Mouse (Mus musculus): ENCODE data around the gene Tgtp2. TPM values are rescaled to one million over a fixed set of nuclear protein-coding genes. Genes with fewer than 3 reads are reported as not detected.

Gene Tgtp2
- total RNA-seq (2023) = 2.7 to 8.7 TPM (median 4.8 TPM) in 4 replicates

DNA sequence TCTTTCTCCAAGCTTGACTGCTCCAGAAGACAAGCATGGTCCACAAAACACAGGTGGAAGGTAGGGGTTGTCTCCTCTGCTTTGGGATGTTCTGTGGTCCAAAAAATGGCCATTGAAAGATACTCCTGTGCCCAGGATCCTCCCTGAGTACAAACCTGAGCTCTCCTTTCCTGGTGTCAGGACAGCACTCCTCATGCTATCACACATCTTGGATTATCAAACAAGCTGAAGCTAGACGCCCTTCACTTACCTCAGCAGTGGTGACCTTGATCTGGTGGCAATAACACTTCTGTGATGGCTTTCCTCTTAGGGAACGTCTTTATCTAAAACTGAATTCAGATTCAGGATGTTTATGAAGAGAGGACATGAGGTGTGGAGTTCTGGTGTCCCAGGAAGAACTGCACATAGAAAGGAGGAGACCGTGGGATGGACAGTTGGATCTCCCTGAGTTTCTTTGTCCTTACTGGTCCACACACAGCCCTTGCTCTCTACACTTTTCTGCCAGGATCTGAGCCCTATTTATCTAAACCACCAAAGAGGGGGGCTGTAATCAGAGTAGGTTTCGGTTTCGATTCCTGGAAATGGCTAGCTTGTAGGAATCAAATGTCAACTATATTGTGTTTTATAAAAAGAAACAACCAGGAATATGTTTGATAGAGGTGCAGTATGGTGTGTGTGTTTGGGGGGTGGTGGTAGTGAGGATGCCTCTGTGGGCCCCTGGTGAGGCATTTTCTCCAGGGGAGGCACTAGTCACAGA, at the start of gene Tgtp2:
Tgtp2 (minus strand) TSS at position 494 of the 757 bp plus-strand sequence.

GRCm38 (mm10) chr11:49076001-49076757, 12.2 kb upstream of the Tgtp2 start, which contains the start of gene Ifi47:
Gene Ifi47 (plus strand): TSS chr11:49076587.

DNA sequence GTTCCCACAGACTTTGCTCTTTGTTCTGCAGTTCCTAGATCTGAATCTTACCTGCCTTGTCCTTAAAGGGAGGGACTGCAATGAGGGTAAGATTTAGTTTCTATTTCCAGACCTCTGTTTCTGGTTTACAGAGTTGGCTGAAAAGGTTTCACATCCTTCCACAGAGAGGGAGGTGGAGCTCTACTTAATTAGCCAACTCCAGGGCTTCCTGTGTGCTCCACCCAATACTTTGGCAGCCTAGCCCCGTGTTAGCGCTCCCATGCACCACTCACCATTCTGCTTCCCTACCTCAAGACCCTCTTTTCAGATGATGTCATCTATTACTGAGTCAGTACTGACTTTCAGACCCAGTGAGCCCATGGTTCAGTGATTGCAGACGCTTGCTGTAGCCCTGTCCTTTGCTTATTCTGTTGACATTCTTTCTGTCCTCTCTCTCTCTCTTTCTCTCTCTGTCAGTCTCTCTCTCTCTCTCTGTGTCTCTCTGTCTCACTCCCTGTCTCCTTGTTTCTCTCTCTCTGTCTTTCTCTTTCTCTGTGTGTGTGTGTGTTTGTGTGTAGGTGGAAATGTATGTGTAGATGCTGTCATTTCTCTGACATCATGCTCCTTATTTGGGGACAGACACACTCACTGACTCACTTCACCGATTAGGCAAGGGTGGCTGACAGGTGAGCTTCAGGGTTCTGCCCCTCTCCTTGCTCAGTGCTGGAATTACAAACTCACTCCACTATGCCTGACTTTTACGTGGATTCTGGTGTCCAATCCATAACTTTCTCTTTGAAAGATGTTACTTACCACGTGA, 12.7 kb downstream of the Tgtp2 start, which contains the start of gene 9930111J21Rik2:
9930111J21Rik2 (minus strand) TSS at position 150 of the 799 bp plus-strand sequence.

Other genes starting within 250 kb of the Tgtp2 start
- 47.6 to 65.5 TPM (median 60.9 TPM) in 4 replicates for gene Trim41, start 246.9 kb downstream of the Tgtp2 start, total RNA-seq (2023)
- gene Trim7, start 238.1 kb downstream of the Tgtp2 start, total RNA-seq (2023) = 188 to 225 TPM (median 193 TPM) in 4 replicates
- gene Gm12184, start 237.6 kb downstream of the Tgtp2 start, total RNA-seq (2023) = 1.1 to 2.7 TPM (median 1.9 TPM) in 4 replicates
- gene Irgm1, start 192.5 kb downstream of the Tgtp2 start, total RNA-seq (2023) = 31.4 to 36.4 TPM (median 33.1 TPM) in 4 replicates
- gene Gm5431, start 162.0 kb downstream of the Tgtp2 start, total RNA-seq (2023) = 7.8 to 9.3 TPM (median 8.2 TPM) in 4 replicates
- 39.6 to 52.4 TPM (median 51.4 TPM) in 4 replicates for gene Psme2b, start 118.0 kb downstream of the Tgtp2 start, total RNA-seq (2023)
- gene Olfr56, start 85.3 kb downstream of the Tgtp2 start, total RNA-seq (2023) = 0.20 to 0.22 TPM (median 0.21 TPM) in 3 of 4 replicates, not detected in the other
- 85.4 to 97.4 TPM (median 92.0 TPM) in 4 replicates for gene 9930111J21Rik1, start 84.8 kb downstream of the Tgtp2 start, total RNA-seq (2023)
- 1.5 to 2.7 TPM (median 1.6 TPM) in 4 replicates for gene Gm12185, start 72.0 kb downstream of the Tgtp2 start, total RNA-seq (2023)
- gene Tgtp1, start 70.0 kb downstream of the Tgtp2 start, total RNA-seq (2023) = 0.75 to 2.1 TPM (median 1.5 TPM) in 4 replicates
- 113 to 124 TPM (median 119 TPM) in 4 replicates for gene 9930111J21Rik2, start 13.0 kb downstream of the Tgtp2 start, total RNA-seq (2023)
- 29.1 to 36.8 TPM (median 33.6 TPM) in 4 replicates for gene Ifi47, start 12.4 kb upstream of the Tgtp2 start, total RNA-seq (2023)
- not detected in 4 replicates for gene Olfr1396, start 50.7 kb upstream of the Tgtp2 start, total RNA-seq (2023)
- not detected in 4 replicates for gene Olfr1395, start 78.1 kb upstream of the Tgtp2 start, total RNA-seq (2023)
- gene Olfr1394, start 90.2 kb upstream of the Tgtp2 start, total RNA-seq (2023) = not detected in 4 replicates
- gene Btnl9, start 123.0 kb upstream of the Tgtp2 start, total RNA-seq (2023) = not detected in 4 replicates
- 140 to 150 TPM (median 144 TPM) in 4 replicates for gene Zfp62, start 139.1 kb upstream of the Tgtp2 start, total RNA-seq (2023)
- gene Mgat1, start 180.0 kb upstream of the Tgtp2 start, total RNA-seq (2023) = 152 to 167 TPM (median 157 TPM) in 4 replicates
- 0.66 to 2.0 TPM (median 0.83 TPM) in 4 replicates for gene Olfr1393, start 214.1 kb upstream of the Tgtp2 start, total RNA-seq (2023)
- gene Olfr1392, start 221.1 kb upstream of the Tgtp2 start, total RNA-seq (2023) = 0.63 TPM in 1 of 4 replicates, not detected in the others
- gene Olfr10, start 240.5 kb upstream of the Tgtp2 start, total RNA-seq (2023) = not detected in 4 replicates

Measured in B cell, adult 62 days (primary cell).